Mouse (Mus musculus) adrenal gland, adult 10 weeks (tissue): ENCODE data around the gene Ddx24. TPM values are rescaled to one million over a fixed set of nuclear protein-coding genes. Genes with fewer than 3 reads are reported as not detected.

Source experiments
- polyA plus RNA-seq: library from polyadenylated mRNA; stranded (reverse); fragments of 350-450 nt; fragmentation: Illumina TruSeq; extraction: RNeasy Lipid Tissue Mini Kit (QIAGEN cat#74804); gene quantifications from one replicate; pipeline ENCODE4 v1.2.3, GENCODE M21; 2014; ENCODE audit warnings: low read depth, low replicate concordance

The Ddx24 gene
- 33.2 TPM for polyA plus RNA-seq

DNA sequence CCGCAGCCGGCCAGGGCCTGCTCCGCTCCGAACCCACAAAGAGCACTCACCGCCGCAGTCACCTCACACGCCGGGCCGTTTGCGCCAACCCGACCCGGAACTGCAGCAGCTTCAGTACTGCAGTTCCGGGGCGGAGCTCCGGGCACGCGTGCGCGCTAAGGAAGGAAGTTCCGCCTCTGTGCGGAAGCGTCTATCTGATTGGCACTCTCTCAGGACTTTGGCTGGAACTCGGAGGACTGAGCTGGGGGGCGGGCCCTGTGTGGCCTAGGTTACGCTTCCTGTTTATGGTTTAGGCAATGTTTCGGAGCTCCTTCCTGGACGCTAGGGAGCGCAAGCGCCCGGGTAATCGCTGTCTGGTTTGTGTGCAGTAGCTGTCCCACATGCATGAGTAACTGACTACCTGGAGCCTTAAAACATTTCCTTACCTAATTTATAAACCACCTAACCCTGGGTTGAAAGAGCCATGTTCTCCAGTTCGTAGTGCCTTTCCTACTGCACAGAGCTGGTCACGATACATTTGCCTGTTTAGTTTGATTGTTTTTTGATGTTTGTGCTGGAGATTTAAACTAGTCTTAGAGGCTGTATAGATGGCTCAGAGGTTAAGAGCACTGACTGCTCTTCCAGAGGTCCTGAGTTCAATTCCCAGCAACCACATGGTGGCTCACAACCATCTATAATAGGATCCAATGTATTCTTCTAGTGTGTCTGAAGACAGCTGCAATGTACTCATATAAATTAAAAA is at the start of gene Ddx24:
TSS of gene Ddx24 (minus strand) at position 102 of the 742 bp plus-strand sequence.

DNA sequence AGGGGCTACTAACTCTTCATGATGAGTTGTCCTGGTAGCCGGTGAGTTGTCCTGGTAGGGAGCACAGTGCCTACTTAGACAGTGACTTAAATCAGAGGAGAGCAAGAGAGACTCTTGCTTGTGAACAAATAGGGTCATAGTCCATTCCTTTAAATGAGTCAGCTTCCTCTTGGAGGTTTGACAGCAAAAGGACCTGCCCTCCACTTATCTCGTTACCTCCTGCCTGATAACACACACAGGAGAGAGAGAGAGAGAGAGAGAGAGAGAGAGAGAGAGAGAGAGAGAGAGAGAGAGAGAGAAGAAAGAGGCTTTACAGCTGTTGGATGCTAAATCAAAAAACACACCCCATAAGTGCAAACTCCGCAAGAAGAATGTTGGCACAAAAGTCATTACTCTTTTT is 31.5 kb upstream of the Ddx24 start, which contains the start of gene Ifi27l2b:
TSS of gene Ifi27l2b (minus strand) at position 84 of the 400 bp plus-strand sequence.

DNA sequence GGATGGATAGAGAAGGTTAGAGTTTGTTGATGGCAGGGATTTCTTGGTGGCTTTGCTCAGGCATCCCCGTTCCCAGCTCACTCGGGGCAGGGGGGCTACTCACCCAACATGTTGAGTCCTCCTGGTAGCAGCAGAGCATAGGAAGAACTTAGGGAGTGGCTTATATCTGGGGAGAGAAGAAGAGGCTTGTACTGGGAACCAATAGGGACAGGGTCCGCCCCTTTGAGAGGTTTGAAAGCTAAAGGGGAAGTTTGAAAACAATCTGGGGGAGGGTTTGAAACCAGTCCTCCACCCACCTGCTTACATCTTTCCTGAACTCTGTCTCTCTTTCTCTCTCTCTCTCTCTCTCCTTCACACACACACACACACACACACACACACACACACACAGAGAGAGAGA is 17.9 kb upstream of the Ddx24 start, which contains the start of gene Ifi27l2a:
TSS of gene Ifi27l2a (minus strand) at position 157 of the 400 bp plus-strand sequence.

DNA sequence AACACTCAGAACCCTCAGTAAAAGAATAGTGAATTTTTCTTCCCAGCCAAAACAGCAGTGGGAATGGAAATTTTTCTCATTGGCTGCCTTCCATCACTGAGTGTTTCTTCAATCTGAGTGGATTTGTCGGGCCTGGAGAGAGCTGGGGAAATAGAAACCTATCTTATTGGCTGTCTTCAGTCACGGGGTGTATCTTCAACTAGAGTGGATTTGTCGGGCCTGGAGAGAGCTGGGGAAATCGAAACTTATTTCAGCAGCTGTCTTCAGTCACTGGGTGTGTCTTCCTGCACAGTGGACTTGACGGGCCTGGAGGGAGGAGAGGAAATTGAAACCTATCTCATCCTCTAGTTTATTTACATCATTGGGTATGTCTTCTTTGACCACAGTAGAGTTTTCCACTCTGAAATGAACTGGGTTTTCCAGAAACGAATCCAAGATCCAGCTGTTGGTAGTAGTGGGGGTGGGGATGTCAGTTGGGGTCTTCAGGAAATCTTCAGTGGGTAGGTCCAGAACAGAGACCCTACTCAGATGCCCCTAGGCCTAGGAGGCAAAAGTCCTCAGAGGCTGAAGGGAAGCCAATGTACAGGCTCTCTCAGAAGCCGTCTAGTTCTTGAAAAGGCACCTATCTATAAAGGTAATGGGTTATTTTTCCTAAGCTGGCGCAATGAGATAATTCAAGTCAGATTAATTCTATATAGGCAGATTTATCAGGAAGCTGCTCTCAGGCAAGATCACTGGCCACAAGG is 8.5 kb upstream of the Ddx24 start, which contains the start of gene Ifi27:
TSS of gene Ifi27 (plus strand) at position 226 of the 746 bp plus-strand sequence.

DNA sequence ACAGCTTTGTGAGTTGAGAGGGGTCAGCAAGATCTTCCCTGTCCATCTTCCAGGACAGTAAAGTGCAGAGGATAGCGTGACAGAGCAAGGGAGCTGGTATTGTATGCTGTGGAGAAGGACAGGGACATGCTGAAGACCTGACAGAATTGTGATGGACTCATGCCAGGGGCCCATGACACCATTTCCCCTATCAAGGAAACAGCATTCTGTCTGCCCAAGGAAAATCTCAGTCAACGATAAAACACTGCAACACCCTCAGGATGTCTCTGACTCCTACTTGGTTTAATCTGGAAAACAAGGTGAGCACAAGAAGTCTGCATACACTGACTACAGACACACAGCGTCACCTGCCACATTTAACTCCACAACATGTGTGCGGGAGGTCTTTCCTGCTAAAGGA is 17.9 kb downstream of the Ddx24 start, which contains the start of gene 9330161L09Rik:
TSS of gene 9330161L09Rik (minus strand) at position 101 of the 400 bp plus-strand sequence.

DNA sequence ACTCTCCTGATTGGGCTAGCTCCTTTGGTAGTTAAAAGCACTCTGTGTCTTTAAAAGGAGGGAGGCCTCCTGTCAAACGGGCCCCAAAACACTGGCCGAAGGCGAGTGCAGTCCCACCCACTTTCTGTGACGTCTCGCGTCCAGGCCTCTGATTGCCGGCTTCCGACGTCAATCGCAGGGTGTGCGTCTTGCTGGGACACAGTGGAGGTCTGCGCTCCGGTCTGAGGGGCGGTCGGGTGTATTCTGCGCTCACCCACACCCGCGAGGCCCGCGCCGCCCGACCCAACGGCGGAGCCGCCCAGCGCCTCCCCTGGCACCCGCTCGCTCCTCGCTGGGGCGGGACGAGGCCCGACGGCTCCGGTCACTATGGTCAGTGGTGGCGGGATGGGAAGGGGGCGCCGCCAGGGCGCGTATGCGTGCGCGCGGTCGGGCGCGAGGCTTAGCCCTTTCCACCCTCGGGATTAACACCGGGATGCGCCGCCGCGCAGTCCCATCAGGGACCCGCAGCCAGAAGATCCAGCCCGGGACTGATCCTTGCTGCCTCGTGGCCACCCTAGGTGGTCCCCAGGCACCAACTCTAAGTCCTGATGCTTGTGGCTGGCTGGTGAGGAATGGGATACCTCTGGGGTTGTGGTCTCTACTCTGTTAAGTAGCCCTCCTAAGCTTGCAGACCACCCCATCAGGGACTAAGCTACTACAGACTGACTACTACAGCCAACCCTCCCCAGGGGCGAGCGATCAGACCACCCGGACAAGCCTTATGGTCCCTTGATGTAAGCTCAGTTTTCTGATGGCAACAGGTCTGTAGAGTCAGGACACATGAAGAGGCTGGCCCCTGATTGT is 36.9 kb downstream of the Ddx24 start, which contains the start of gene Otub2:
TSS of gene Otub2 (plus strand) at position 178 of the 843 bp plus-strand sequence.

Other genes starting within 250 kb of the Ddx24 start
- gene Prima1, start 183.7 kb downstream of the Ddx24 start, polyA plus RNA-seq: not detected
- not detected for gene Fam181a, start 114.9 kb downstream of the Ddx24 start, polyA plus RNA-seq
- gene Asb2, start 69.8 kb downstream of the Ddx24 start, polyA plus RNA-seq: not detected
- 1.7 TPM for gene Otub2, start 37.1 kb downstream of the Ddx24 start, polyA plus RNA-seq
- not detected for gene 9330161L09Rik, start 18.0 kb downstream of the Ddx24 start, polyA plus RNA-seq
- 276 TPM for gene Ifi27, start 8.4 kb upstream of the Ddx24 start, polyA plus RNA-seq
- gene Ifi27l2a, start 17.9 kb upstream of the Ddx24 start, polyA plus RNA-seq: 37.8 TPM
- not detected for gene Ifi27l2b, start 31.4 kb upstream of the Ddx24 start, polyA plus RNA-seq
- 10.7 TPM for gene Ppp4r4, start 106.5 kb upstream of the Ddx24 start, polyA plus RNA-seq
- not detected for gene Serpina10, start 205.6 kb upstream of the Ddx24 start, polyA plus RNA-seq
- gene Serpina6, start 231.4 kb upstream of the Ddx24 start, polyA plus RNA-seq: 0.76 TPM